Mouse (Mus musculus) thymus, adult 2 months (tissue): Measurements from ENCODE around the gene Nmnat2. TPM values are rescaled to one million over a fixed set of nuclear protein-coding genes. Genes with fewer than 3 reads are reported as not detected.

Source experiments
- DNase-seq: peaks from one replicate; pipeline ENCODE4 v3.0.0; 2021
- H3K27ac ChIP-seq: fragments of 200-500 bp; 2 replicates; pipeline ENCODE4 v1.5.1; 2012; ENCODE audit warnings: low read length, control low read depth; ENCODE audit not compliant: control insufficient read depth, insufficient read depth
- H3K27me3 ChIP-seq: fragments of 200-500 bp; 2 replicates; pipeline ENCODE4 v1.6.1; 2012; ENCODE audit warnings: mild to moderate bottlenecking, low read length, moderate library complexity, mixed read lengths; ENCODE audit not compliant: control insufficient read depth, insufficient read depth
- H3K36me3 ChIP-seq: fragments of 200-500 bp; 2 replicates; pipeline ENCODE4 v1.6.1; 2012; ENCODE audit warnings: mild to moderate bottlenecking, low read length, moderate library complexity; ENCODE audit not compliant: control insufficient read depth, insufficient read depth
- H3K4me1 ChIP-seq: fragments of 200-500 bp; replicated peaks from 2 replicates; pipeline ENCODE4 v1.6.1; 2012; ENCODE audit warnings: low read length; ENCODE audit not compliant: control insufficient read depth, insufficient read depth
- H3K4me3 ChIP-seq: fragments of 200-500 bp; 2 replicates; pipeline ENCODE4 v1.5.1; 2012; ENCODE audit warnings: mild to moderate bottlenecking, low read length, control low read depth, moderate library complexity; ENCODE audit not compliant: control insufficient read depth, insufficient read depth
- CTCF ChIP-seq: fragments of 200-500 bp; IDR thresholded peaks from 2 replicates; pipeline ENCODE4 v1.5.1; 2012; ENCODE audit warnings: mild to moderate bottlenecking, control low read depth, low read length, moderate library complexity, borderline replicate concordance; ENCODE audit not compliant: control insufficient read depth, poor library complexity, insufficient read depth; ENCODE audit errors: extremely low read depth
- POLR2A ChIP-seq: fragments of 200-500 bp; IDR thresholded peaks from 2 replicates; pipeline ENCODE4 v1.6.1; 2012; ENCODE audit warnings: mild to moderate bottlenecking, low read length, control low read depth, moderate library complexity; ENCODE audit not compliant: control insufficient read depth, poor library complexity, insufficient read depth; ENCODE audit errors: extremely low read depth
- WGBS: fragments of 180-500 bp; shearing (Covaris S2); methylation state at CpG from one replicate; pipeline ENCODE4 v1.1.7; 2018; 5-methylcytosine and 5-hydroxymethylcytosine counted together
- polyA plus RNA-seq: library from polyadenylated mRNA; depleted of rRNA; stranded (reverse); fragments of >200 nt; gene quantifications from 2 replicates; pipeline ENCODE4 v1.2.3, GENCODE M21; 2012

Nmnat2 gene
- polyA plus RNA-seq, 1 experiment: 1.1 TPM

- Histone ChIP-seq H3K36me3 (no peaks in the 10 kb centered on the region), H3K4me3 (no peak overlapping the region), H3K4me1 (no peaks in the 10 kb centered on the region), H3K27me3 (no peaks in the 10 kb centered on the region), H3K27ac (no peak overlapping the region)
- TF ChIP-seq CTCF (no peak), POLR2A (no peak)
- 89% methylated on average over 10 of the region's 10 CpGs for WGBS
- DNase-seq: no peak
Observed at GRCm38 (mm10) chr1:152964344-152964743, 9.6 kb downstream of the Nmnat2 start.

DNA sequence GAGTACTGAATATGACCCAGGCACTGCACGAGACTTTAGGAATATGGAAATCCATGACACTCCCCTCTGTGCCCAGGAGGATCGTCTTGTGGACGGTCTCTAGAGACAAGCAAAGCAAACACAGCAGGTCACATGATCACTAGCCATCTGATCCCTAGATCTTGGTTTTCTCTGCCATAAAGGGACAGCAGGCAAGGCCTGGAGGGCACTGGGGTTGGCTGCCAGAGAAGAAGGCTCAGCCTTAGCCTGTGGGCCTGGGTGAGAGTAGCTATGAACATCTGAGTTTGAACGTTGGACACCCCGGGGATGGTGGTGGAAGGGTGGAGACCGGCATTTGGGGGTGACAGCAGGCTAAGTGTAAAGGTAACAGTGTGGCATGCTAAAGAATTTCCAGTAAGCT is 11.4 kb downstream of the Nmnat2 start:
- TF ChIP-seq POLR2A (no peak), CTCF (no peak)
- WGBS: 89% methylated on average over 6 of the region's 6 CpGs
- no peaks in the 10 kb centered on the region for H3K36me3 ChIP-seq
- no peaks in the 10 kb centered on the region for H3K27me3 ChIP-seq
- no peak overlapping the region for H3K4me3 ChIP-seq
- DNase-seq: no peak
- H3K4me1 ChIP-seq: no peaks in the 10 kb centered on the region
- H3K27ac ChIP-seq: no peak overlapping the region

- H3K4me3 ChIP-seq: no peak overlapping the region
- no peaks in the 10 kb centered on the region for H3K36me3 ChIP-seq
- TF ChIP-seq POLR2A (no peak), CTCF (no peak)
- H3K27me3 ChIP-seq: no peaks in the 10 kb centered on the region
- no peak for DNase-seq
- no peak overlapping the region for H3K27ac ChIP-seq
- WGBS: 98% methylated on average over 2 of the region's 2 CpGs
- H3K4me1 ChIP-seq: no peaks in the 10 kb centered on the region
Observed at GRCm38 (mm10) chr1:152966686-152967085, 11.9 kb downstream of the Nmnat2 start.

GRCm38 (mm10) chr1:152969081-152969480 is 14.3 kb downstream of the Nmnat2 start:
- Histone ChIP-seq H3K27ac (no peak overlapping the region), H3K4me1 (no peaks in the 10 kb centered on the region), H3K27me3 (no peaks in the 10 kb centered on the region), H3K4me3 (no peak overlapping the region), H3K36me3 (no peaks in the 10 kb centered on the region)
- DNase-seq: no peak
- WGBS: 74% methylated on average over 4 of the region's 4 CpGs
- TF ChIP-seq POLR2A (no peak), CTCF (no peak)

GRCm38 (mm10) chr1:152972957-152973356 is 18.2 kb downstream of the Nmnat2 start:
- Histone ChIP-seq H3K4me1 (no peaks in the 10 kb centered on the region), H3K27ac (no peak overlapping the region), H3K36me3 (no peaks in the 10 kb centered on the region), H3K4me3 (no peak overlapping the region), H3K27me3 (no peaks in the 10 kb centered on the region)
- TF ChIP-seq POLR2A (no peak), CTCF (no peak)
- WGBS: 45% methylated on average over 4 of the region's 4 CpGs
- no peak for DNase-seq

DNA sequence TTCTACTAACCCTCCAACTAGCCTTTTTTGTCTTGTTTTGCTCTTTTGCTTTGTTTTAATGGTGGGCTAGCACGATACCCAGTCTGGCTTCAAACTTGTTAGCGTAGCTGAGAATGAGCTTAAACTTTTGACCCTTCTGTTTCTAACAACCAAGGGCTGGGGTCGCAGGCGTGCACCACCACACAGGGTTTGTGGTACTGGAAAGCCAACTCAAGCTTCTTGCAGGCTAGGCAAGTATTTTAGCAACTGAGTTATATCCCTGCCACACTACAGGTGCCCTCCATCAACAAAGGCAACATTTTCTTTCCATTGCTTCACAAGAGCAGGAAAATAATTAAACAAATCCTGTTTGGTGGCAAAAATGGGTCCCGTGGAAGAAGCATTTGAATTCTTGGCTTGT is 18.6 kb downstream of the Nmnat2 start:
- H3K36me3 ChIP-seq: no peaks in the 10 kb centered on the region
- no peaks in the 10 kb centered on the region for H3K4me1 ChIP-seq
- no peaks in the 10 kb centered on the region for H3K27me3 ChIP-seq
- no peak for TF ChIP-seq POLR2A
- no peak for TF ChIP-seq CTCF
- 77% methylated on average over 5 of the region's 5 CpGs for WGBS
- no peak overlapping the region for H3K27ac ChIP-seq
- H3K4me3 ChIP-seq: no peak overlapping the region
- no peak for DNase-seq

DNA sequence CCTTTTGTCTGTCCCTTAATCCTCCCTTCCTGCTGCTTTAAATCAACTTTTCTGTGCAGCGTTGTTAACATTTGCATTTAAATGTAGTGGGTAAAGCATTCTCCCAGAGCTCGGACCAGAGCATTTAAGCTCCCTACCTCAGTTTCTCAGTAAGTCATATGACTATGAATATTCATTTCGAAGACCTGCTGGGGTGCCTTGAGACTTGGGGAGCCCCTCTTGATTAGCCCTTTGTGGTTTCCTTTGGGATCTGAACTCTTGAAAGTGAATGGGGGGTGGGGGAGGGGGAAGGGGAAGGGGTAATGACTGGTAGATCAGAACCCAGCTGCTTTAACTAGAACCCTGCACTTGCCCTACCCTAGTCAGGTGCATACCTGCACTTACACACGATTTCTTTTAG is 19.1 kb downstream of the Nmnat2 start:
- H3K36me3 ChIP-seq: no peaks in the 10 kb centered on the region
- no peak overlapping the region for H3K4me3 ChIP-seq
- 35% methylated on average over 4 of the region's 4 CpGs for WGBS
- no peaks in the 10 kb centered on the region for H3K27me3 ChIP-seq
- no peak for DNase-seq
- no peak overlapping the region for H3K27ac ChIP-seq
- TF ChIP-seq POLR2A: no peak
- no peak for TF ChIP-seq CTCF
- H3K4me1 ChIP-seq: no peaks in the 10 kb centered on the region
